Comparison of ENCODE assay signal across 11 mouse cellular contexts in genomic region chr7:3609082-3609481, GRCm38 (mm10). TPM values are rescaled to one million over a fixed set of nuclear protein-coding genes. Genes with fewer than 3 reads are reported as not detected.
DNase-seq lines count a peak whose midpoint lies in the region; ATAC-seq and TF ChIP-seq lines count a peak whose summit lies in the region.
"Had no signal": no experiment of that assay in that cellular context is flagged by ENCODE, and none has a peak within 500 bp of the region (broad histone marks: within the 10 kb centered on the region; RNA-seq: fewer than 3 reads in every experiment).

No protein-coding gene starts in this region.

- H3K36me3 ChIP-seq in forebrain, postnatal 0 days (ENCODE audit: insufficient read depth), result no peaks in the 10 kb centered on the region

- H3K9me3 ChIP-seq in forebrain, postnatal 0 days (ENCODE audit: low read length), result no peaks in the 10 kb centered on the region

- no peaks in the 10 kb centered on the region for H3K4me1 ChIP-seq in forebrain, postnatal 0 days (ENCODE audit: insufficient read depth)

- 59% methylated on average over 3 of the region's 3 CpGs for WGBS in forebrain, postnatal 0 days

- no peak overlapping the region for H3K4me3 ChIP-seq in forebrain, postnatal 0 days (ENCODE audit: low read depth, low read length)

- TF ChIP-seq CTCF in forebrain, postnatal 0 days (IDR thresholded peaks at IDR 0.05; ENCODE audit: low read depth), result no peak

- H3K27ac ChIP-seq in forebrain, postnatal 0 days (ENCODE audit: low read depth, low read length), result no peak overlapping the region
- H3K27ac ChIP-seq: macrophage had no signal

- no peak overlapping the region for H3K9ac ChIP-seq in forebrain, postnatal 0 days

- peak; percentile 28 for DNase-seq in lung, postnatal 36 days
- no peak for DNase-seq in lung, postnatal 25 days (ENCODE audit: low spot score)
- peak; percentile 31 for DNase-seq in gonadal fat pad, adult 2 months (ENCODE audit: low read depth)
- peak; percentile 91 for DNase-seq in kidney, adult 9 months
- no peak for DNase-seq in cerebellum, adult 11-12 months
- DNase-seq in forebrain, postnatal 0 days, result no peak
- no peak for DNase-seq in urinary bladder, adult 2 months (ENCODE audit: low spot score)
- DNase-seq: cerebellum, postnatal 10 days; thymus, postnatal 14 days had no signal

- H3K27me3 ChIP-seq in forebrain, postnatal 0 days (ENCODE audit: insufficient read depth, low read length), result no peaks in the 10 kb centered on the region

- ATAC-seq in forebrain, postnatal 0 days, result no peak

- H3K4me2 ChIP-seq in forebrain, postnatal 0 days (ENCODE audit: low read depth), result no peak overlapping the region

RNA-seq across cellular contexts. Expression of gene Oscar, which starts 6.9 kb away (rescaled TPM):
- polyA plus RNA-seq in gonadal fat pad, adult 2 months (2012; rRNA removed), result 0.20 TPM in 2 replicates
- 0.43 and 0.69 TPM in 2 replicates for total RNA-seq in forebrain, postnatal 0 days (2014; rRNA removed)
- polyA plus RNA-seq in forebrain, postnatal 0 days (2015; fragmentation: Nextera tagmentation; extraction: Ambion mirVana), result 0.42 and 0.48 TPM in 2 replicates
- 0.43 and 0.44 TPM in 2 replicates for polyA plus RNA-seq in urinary bladder, adult 2 months (2012; rRNA removed)
- total RNA-seq: granulocyte monocyte progenitor cell, adult 5-6 weeks had no signal
- polyA plus RNA-seq: macrophage had no signal

RNA-seq across cellular contexts. Expression of gene Ndufa3, which starts 8.1 kb away (rescaled TPM):
- 230 and 382 TPM in 2 replicates for polyA plus RNA-seq in gonadal fat pad, adult 2 months (2012; rRNA removed)
- 191 and 258 TPM in 2 replicates for total RNA-seq in forebrain, postnatal 0 days (2014; rRNA removed)
- polyA plus RNA-seq in forebrain, postnatal 0 days (2015; fragmentation: Nextera tagmentation; extraction: Ambion mirVana), result 464 and 597 TPM in 2 replicates
- polyA plus RNA-seq in urinary bladder, adult 2 months (2012; rRNA removed), result 262 and 303 TPM in 2 replicates

RNA-seq across cellular contexts. Expression of gene Tfpt, which starts 20.6 kb away (rescaled TPM):
- 9.3 and 11.5 TPM in 2 replicates for polyA plus RNA-seq in gonadal fat pad, adult 2 months (2012; rRNA removed)
- 27.1 and 37.5 TPM in 2 replicates for total RNA-seq in forebrain, postnatal 0 days (2014; rRNA removed)
- 34.2 and 39.3 TPM in 2 replicates for polyA plus RNA-seq in forebrain, postnatal 0 days (2015; fragmentation: Nextera tagmentation; extraction: Ambion mirVana)
- 23.2 and 25.4 TPM in 2 replicates for polyA plus RNA-seq in urinary bladder, adult 2 months (2012; rRNA removed)

RNA-seq across cellular contexts. Expression of gene Prpf31, which starts 20.7 kb away (rescaled TPM):
- polyA plus RNA-seq in gonadal fat pad, adult 2 months (2012; rRNA removed), result 28.9 and 29.8 TPM in 2 replicates
- total RNA-seq in forebrain, postnatal 0 days (2014; rRNA removed), result 62.6 and 63.5 TPM in 2 replicates
- polyA plus RNA-seq in forebrain, postnatal 0 days (2015; fragmentation: Nextera tagmentation; extraction: Ambion mirVana), result 66.3 and 77.8 TPM in 2 replicates
- 43.2 and 43.7 TPM in 2 replicates for polyA plus RNA-seq in urinary bladder, adult 2 months (2012; rRNA removed)

RNA-seq across cellular contexts. Expression of gene Cnot3, which starts 36.0 kb away (rescaled TPM):
- polyA plus RNA-seq in gonadal fat pad, adult 2 months (2012; rRNA removed), result 30.7 and 57.8 TPM in 2 replicates
- total RNA-seq in forebrain, postnatal 0 days (2014; rRNA removed), result 13.1 and 19.8 TPM in 2 replicates
- polyA plus RNA-seq in forebrain, postnatal 0 days (2015; fragmentation: Nextera tagmentation; extraction: Ambion mirVana), result 26.7 and 35.4 TPM in 2 replicates
- 23.5 and 42.6 TPM in 2 replicates for polyA plus RNA-seq in urinary bladder, adult 2 months (2012; rRNA removed)

Comparison
In these comparisons a context has a peak if more than half of its experiments do, and no peak if none do; other contexts are left out.
1. DNase-seq: peak in lung, postnatal 36 days (single experiment), gonadal fat pad, adult 2 months (single experiment) and kidney, adult 9 months (single experiment); none in lung, postnatal 25 days (single experiment), cerebellum, adult 11-12 months (single experiment), forebrain, postnatal 0 days (single experiment) and urinary bladder, adult 2 months (single experiment).